Comparison of ENCODE assay signal across 13 mouse cellular contexts in the genomic region with DNA sequence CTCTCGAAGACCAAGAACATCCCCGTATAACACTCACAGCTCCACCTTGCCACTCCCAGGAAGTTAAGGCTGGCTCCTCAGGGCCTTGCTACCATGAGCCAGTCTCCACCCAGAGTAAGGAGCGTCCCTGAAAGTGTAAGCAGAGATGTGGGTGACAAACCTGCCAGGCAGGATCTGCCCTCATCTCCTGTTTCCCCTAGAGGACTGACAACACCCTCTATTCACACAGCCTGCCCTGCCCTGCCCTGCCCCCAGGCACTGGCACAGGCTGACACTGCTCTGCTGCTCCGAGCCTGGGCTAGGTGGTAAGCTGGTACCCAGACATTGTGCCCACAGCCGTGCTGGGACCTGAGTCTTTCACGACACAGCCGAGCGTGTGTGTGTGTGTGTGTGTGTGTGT. TPM values are rescaled to one million over a fixed set of nuclear protein-coding genes. Genes with fewer than 3 reads are reported as not detected.
A peak's percentile ranks its signal among the peaks of the same experiment; 100 is the strongest.
DNase-seq lines count a peak whose midpoint lies in the region; ATAC-seq and TF ChIP-seq lines count a peak whose summit lies in the region.
"Had no signal": no experiment of that assay in that cellular context is flagged by ENCODE, and none has a peak within 500 bp of the region (broad histone marks: within the 10 kb centered on the region; RNA-seq: fewer than 3 reads in every experiment).

No protein-coding gene starts in this region.

- no peak for DNase-seq in heart, adult 8-10 months (ENCODE audit: low spot score)
- DNase-seq in 416B (ENCODE audit: low read depth), result peak; percentile 61
- DNase-seq in lung, postnatal 0 days (ENCODE audit: low spot score), result peak; percentile 57
- no peak for DNase-seq in natural killer cell, adult 2 months (ENCODE audit: low spot score in 2 of 2)
- DNase-seq in midbrain, embryonic 10.5 days (ENCODE audit: low spot score), result no peak
- no peak for DNase-seq in spleen, postnatal 4 days (ENCODE audit: low spot score in 2 of 2)
- DNase-seq: kidney, postnatal 4 days had no signal

- H3K4me3 ChIP-seq in heart, embryonic 16.5 days (ENCODE audit: low read length), result no peak overlapping the region
- no peak overlapping the region for H3K4me3 ChIP-seq in lung, postnatal 0 days (ENCODE audit: low read depth, low read length)
- H3K4me3 ChIP-seq in midbrain, embryonic 10.5 days, result no peak overlapping the region
- H3K4me3 ChIP-seq: erythroblast, embryonic 14.5 days; hindbrain, embryonic 13.5 days; liver, embryonic 15.5 days; neural tube, embryonic 15.5 days had no signal

- peak overlapping the region; percentile 18; the same call in 1 of the 2 replicates for H3K27ac ChIP-seq in heart, embryonic 16.5 days (ENCODE audit: low read length)
- 0 out of 2 replicates have a peak overlapping the region, but pooled peaks have one; percentile 32 for H3K27ac ChIP-seq in lung, postnatal 0 days (ENCODE audit: low read length)
- no peak overlapping the region for H3K27ac ChIP-seq in midbrain, embryonic 10.5 days (replicated peaks)
- H3K27ac ChIP-seq: hindbrain, embryonic 13.5 days; liver, embryonic 15.5 days; neural tube, embryonic 15.5 days had no signal

- 42% methylated on average over 8 of the region's 8 CpGs for WGBS in heart, embryonic 16.5 days
- WGBS in lung, postnatal 0 days, result 32% methylated on average over 8 of the region's 8 CpGs
- 81% methylated on average over 8 of the region's 8 CpGs for WGBS in midbrain, embryonic 10.5 days

- H3K36me3 ChIP-seq in heart, embryonic 16.5 days (ENCODE audit: control insufficient read depth, insufficient read depth), result no peaks in the 10 kb centered on the region
- H3K36me3 ChIP-seq in lung, postnatal 0 days (ENCODE audit: insufficient read depth, low read length), result no peaks in the 10 kb centered on the region
- no peaks in the 10 kb centered on the region for H3K36me3 ChIP-seq in midbrain, embryonic 10.5 days
- H3K36me3 ChIP-seq: hindbrain, embryonic 13.5 days; liver, embryonic 15.5 days; neural tube, embryonic 15.5 days had no signal

- no peaks in the 10 kb centered on the region for H3K27me3 ChIP-seq in heart, embryonic 16.5 days (ENCODE audit: control insufficient read depth, insufficient read depth, low read length)
- H3K27me3 ChIP-seq in lung, postnatal 0 days (replicated peaks; ENCODE audit: insufficient read depth, low read length), result no peaks in the 10 kb centered on the region
- no peaks in the 10 kb centered on the region for H3K27me3 ChIP-seq in midbrain, embryonic 10.5 days (ENCODE audit: low read depth, poor library complexity, severe bottlenecking)
- H3K27me3 ChIP-seq: hindbrain, embryonic 13.5 days; liver, embryonic 15.5 days; neural tube, embryonic 15.5 days had no signal

- no peaks in the 10 kb centered on the region for H3K9me3 ChIP-seq in heart, embryonic 16.5 days (replicated peaks; ENCODE audit: control insufficient read depth, low read length)
- H3K9me3 ChIP-seq in lung, postnatal 0 days (ENCODE audit: low read length), result no peaks in the 10 kb centered on the region
- H3K9me3 ChIP-seq in midbrain, embryonic 10.5 days (replicated peaks), result no peaks in the 10 kb centered on the region
- H3K9me3 ChIP-seq: hindbrain, embryonic 13.5 days; liver, embryonic 15.5 days; neural tube, embryonic 15.5 days had no signal

- TF ChIP-seq CTCF in lung, postnatal 0 days (IDR thresholded peaks at IDR 0.05), result no peak

- H3K4me1 ChIP-seq in heart, embryonic 16.5 days (ENCODE audit: control insufficient read depth, insufficient read depth, low read length), result peaks cover 10% of the 10 kb centered on the region
- H3K4me1 ChIP-seq in lung, postnatal 0 days (ENCODE audit: insufficient read depth, low read depth, low read length), result no peaks in the 10 kb centered on the region
- H3K4me1 ChIP-seq in midbrain, embryonic 10.5 days, result 0 out of 2 replicates have a peak, but pooled peaks cover 5% of the 10 kb centered on the region
- H3K4me1 ChIP-seq: liver, embryonic 15.5 days; neural tube, embryonic 15.5 days had no signal

- no peak for ATAC-seq in heart, embryonic 16.5 days (replicated peaks; ENCODE audit: extremely low read depth, insufficient read depth, low FRiP score)
- peak; percentile 23 for ATAC-seq in activated CD4-positive, CD25-positive, alpha-beta regulatory T cell, adult 4 months
- peak; percentile 84 for ATAC-seq in lung, postnatal 0 days

- no peak for TF ChIP-seq EP300 in lung, postnatal 0 days (IDR thresholded peaks at IDR 0.05)

- H3K4me2 ChIP-seq in heart, embryonic 16.5 days (ENCODE audit: low read depth, low read length), result no peak overlapping the region
- no peak overlapping the region for H3K4me2 ChIP-seq in lung, postnatal 0 days (replicated peaks; ENCODE audit: low read depth, low read length)
- H3K4me2 ChIP-seq: hindbrain, embryonic 13.5 days; liver, embryonic 15.5 days; neural tube, embryonic 15.5 days had no signal

- H3K9ac ChIP-seq in heart, embryonic 16.5 days (ENCODE audit: low read length), result no peak overlapping the region
- no peak overlapping the region for H3K9ac ChIP-seq in lung, postnatal 0 days (replicated peaks; ENCODE audit: low read depth)
- H3K9ac ChIP-seq: hindbrain, embryonic 13.5 days; liver, embryonic 15.5 days; neural tube, embryonic 15.5 days had no signal

RNA-seq across cellular contexts. Expression of a gene that starts 27.0 kb away (rescaled TPM):
- polyA plus RNA-seq in heart, embryonic 16.5 days (2015; fragmentation: Nextera tagmentation; extraction: Ambion mirVana), result 7.5 and 8.2 TPM in 2 replicates
- 10 to 100 TPM in 1 of 4 experiments, 1 to 10 TPM in 3; 7.3 to 10.3 (median 8.4) TPM for total RNA-seq in heart, adult 8-10 months (2022)
- polyA plus RNA-seq in activated CD4-positive, CD25-positive, alpha-beta regulatory T cell, adult 4 months (2017; shearing (Covaris generic)), result 1 to 10 TPM; 3.1 to 5.2 TPM
- polyA plus RNA-seq in lung, postnatal 0 days (2015; fragmentation: Nextera tagmentation; extraction: Ambion mirVana), result 8.7 and 8.9 TPM in 2 replicates
- 8.0 and 8.4 TPM in 2 replicates for polyA plus RNA-seq in midbrain, embryonic 10.5 days (2016; fragmentation: Nextera tagmentation; extraction: Ambion mirVana)
- polyA plus RNA-seq: erythroblast, embryonic 14.5 days had no signal

RNA-seq across cellular contexts. Expression of a gene that starts 36.1 kb away (rescaled TPM):
- 64.6 and 68.7 TPM in 2 replicates for polyA plus RNA-seq in heart, embryonic 16.5 days (2015; fragmentation: Nextera tagmentation; extraction: Ambion mirVana)
- total RNA-seq in heart, adult 8-10 months (2022), result 10 to 100 TPM; 58.6 to 70.1 (median 65.8) TPM
- polyA plus RNA-seq in activated CD4-positive, CD25-positive, alpha-beta regulatory T cell, adult 4 months (2017; shearing (Covaris generic)), result 10 to 100 TPM; 54.8 to 68.4 TPM
- 84.7 and 87.7 TPM in 2 replicates for polyA plus RNA-seq in lung, postnatal 0 days (2015; fragmentation: Nextera tagmentation; extraction: Ambion mirVana)
- polyA plus RNA-seq in midbrain, embryonic 10.5 days (2016; fragmentation: Nextera tagmentation; extraction: Ambion mirVana), result 58.4 and 65.2 TPM in 2 replicates

RNA-seq across cellular contexts. Expression of a gene that starts 36.4 kb away (rescaled TPM):
- polyA plus RNA-seq in heart, embryonic 16.5 days (2015; fragmentation: Nextera tagmentation; extraction: Ambion mirVana), result 29.3 and 38.6 TPM in 2 replicates
- 10 to 100 TPM in 3 of 4 experiments, 1 to 10 TPM in 1; 9.4 to 14.7 (median 10.7) TPM for total RNA-seq in heart, adult 8-10 months (2022)
- under 1 TPM in 1 of 2 experiments, not detected in 1; 0.33 TPM for polyA plus RNA-seq in activated CD4-positive, CD25-positive, alpha-beta regulatory T cell, adult 4 months (2017; shearing (Covaris generic))
- polyA plus RNA-seq in lung, postnatal 0 days (2015; fragmentation: Nextera tagmentation; extraction: Ambion mirVana), result 9.1 and 10.4 TPM in 2 replicates
- polyA plus RNA-seq in midbrain, embryonic 10.5 days (2016; fragmentation: Nextera tagmentation; extraction: Ambion mirVana), result 0.91 and 1.7 TPM in 2 replicates
- polyA plus RNA-seq: erythroblast, embryonic 14.5 days had no signal

RNA-seq across cellular contexts. Expression of a gene that starts 36.7 kb away (rescaled TPM):
- 0.22 TPM in 2 replicates for polyA plus RNA-seq in heart, embryonic 16.5 days (2015; fragmentation: Nextera tagmentation; extraction: Ambion mirVana)
- total RNA-seq in heart, adult 8-10 months (2022), result not detected
- polyA plus RNA-seq in activated CD4-positive, CD25-positive, alpha-beta regulatory T cell, adult 4 months (2017; shearing (Covaris generic)), result not detected
- polyA plus RNA-seq in lung, postnatal 0 days (2015; fragmentation: Nextera tagmentation; extraction: Ambion mirVana), result 0.30 TPM in 1 of 2 replicates, not detected in the other
- polyA plus RNA-seq in midbrain, embryonic 10.5 days (2016; fragmentation: Nextera tagmentation; extraction: Ambion mirVana), result not detected in 2 replicates
- polyA plus RNA-seq: erythroblast, embryonic 14.5 days; hindbrain, embryonic 13.5 days had no signal

RNA-seq across cellular contexts. Expression of a gene that starts 49.5 kb away (rescaled TPM):
- 17.8 and 18.9 TPM in 2 replicates for polyA plus RNA-seq in heart, embryonic 16.5 days (2015; fragmentation: Nextera tagmentation; extraction: Ambion mirVana)
- 10 to 100 TPM in 2 of 4 experiments, 1 to 10 TPM in 2; 9.1 to 11.4 (median 10.3) TPM for total RNA-seq in heart, adult 8-10 months (2022)
- 10 to 100 TPM; 16.2 to 21.2 TPM for polyA plus RNA-seq in activated CD4-positive, CD25-positive, alpha-beta regulatory T cell, adult 4 months (2017; shearing (Covaris generic))
- 12.2 and 12.7 TPM in 2 replicates for polyA plus RNA-seq in lung, postnatal 0 days (2015; fragmentation: Nextera tagmentation; extraction: Ambion mirVana)
- 29.7 and 30.2 TPM in 2 replicates for polyA plus RNA-seq in midbrain, embryonic 10.5 days (2016; fragmentation: Nextera tagmentation; extraction: Ambion mirVana)
- polyA plus RNA-seq: erythroblast, embryonic 14.5 days had no signal

Comparison
In these comparisons a context has a peak if more than half of its experiments do, and no peak if none do; other contexts are left out.
1. DNase-seq: peak in 416B (single experiment) and lung, postnatal 0 days (single experiment); none in heart, adult 8-10 months (single experiment), natural killer cell, adult 2 months (0 of 2), midbrain, embryonic 10.5 days (single experiment) and spleen, postnatal 4 days (0 of 2).